Mouse (Mus musculus) adrenal gland (tissue): ENCODE data around the gene Tceanc2.
"Not testable (repeated sequence)": the region's sequence is repeated elsewhere in the genome, so short reads cannot be mapped to it uniquely, and the experiment has no call there.

Source experiments
- intact Hi-C: fragments of 180-260 bp; cut with DNase I; formaldehyde crosslinking; loops from one replicate; pipeline ENCODE4 v1.15.1; 2025

Tceanc2 gene

GRCm38 (mm10) chr4:107129373-107129772 is 49.5 kb downstream of the Tceanc2 start:
- intact Hi-C loops, result no loop called here

DNA sequence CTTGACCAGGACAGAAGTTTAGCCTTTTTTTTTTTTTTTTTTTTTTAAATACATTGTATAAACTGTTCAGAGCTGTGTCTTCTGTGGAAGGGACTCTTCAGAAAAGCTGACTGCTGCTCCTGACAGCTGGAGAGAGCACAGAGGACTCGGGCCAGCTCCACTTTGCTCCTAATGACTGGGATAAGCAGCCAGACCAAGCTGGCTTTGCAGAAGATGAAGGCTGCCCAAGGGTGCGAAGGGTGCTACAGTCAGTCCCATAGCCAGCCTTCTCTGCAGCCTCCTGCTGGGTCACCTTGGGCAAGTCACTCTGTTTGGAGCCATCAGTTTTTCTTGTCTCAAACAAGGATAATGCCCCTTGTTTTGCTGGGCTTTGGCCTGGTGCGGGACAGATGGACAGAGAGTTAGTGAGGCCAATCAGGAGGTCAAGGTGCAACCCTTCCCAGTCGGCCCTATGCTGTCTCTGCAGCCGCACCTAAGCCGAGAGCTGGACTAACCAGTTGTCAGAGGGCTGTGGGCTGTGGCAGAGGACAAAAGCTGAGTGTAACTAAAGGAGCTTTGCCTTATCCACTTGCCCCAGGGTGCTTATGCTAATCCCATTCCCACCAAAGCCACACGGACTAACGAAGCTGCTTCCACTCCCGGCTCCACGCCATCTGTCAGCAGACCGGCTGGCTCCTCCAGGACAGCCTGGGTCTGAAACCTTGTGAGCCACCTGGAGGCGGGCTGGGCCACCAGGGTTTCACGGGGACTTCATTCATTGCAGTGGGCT is 50.8 kb downstream of the Tceanc2 start:
- intact Hi-C loops, result no loop called here

DNA sequence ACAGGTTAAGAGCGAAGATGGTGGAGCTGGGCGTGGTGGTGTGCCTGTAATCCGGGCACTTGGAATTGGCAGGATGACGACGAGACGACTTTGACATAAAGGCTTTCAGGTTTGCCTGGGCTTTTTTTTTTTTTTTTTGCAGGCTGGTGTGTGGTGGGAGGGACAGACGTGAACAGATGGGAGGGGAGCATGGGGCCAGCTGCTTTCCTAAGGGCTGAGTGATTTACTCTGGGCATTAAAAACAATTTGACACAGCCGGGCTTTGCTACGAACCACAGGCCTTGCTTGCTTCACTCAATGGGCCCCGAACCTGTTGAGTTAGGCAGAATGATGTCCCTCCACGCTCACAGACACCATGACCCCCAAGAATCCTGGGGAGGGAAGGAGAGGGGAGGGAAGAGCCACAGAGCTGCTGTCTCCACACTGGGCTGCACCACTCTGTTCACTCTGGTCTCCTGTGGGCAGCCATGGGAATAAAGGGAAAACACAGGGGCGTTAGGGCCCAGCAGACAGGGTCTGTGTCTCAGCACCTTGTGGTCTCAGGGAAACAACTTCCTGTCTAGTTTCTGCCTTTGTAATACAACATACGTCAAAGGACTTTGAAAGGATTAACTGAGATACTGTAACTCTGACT is 51.9 kb downstream of the Tceanc2 start:
- intact Hi-C loops, result no loop called here

GRCm38 (mm10) chr4:107126389-107126788 is 52.5 kb downstream of the Tceanc2 start:
- intact Hi-C loops, result no loop called here

GRCm38 (mm10) chr4:107125101-107125500 is 53.8 kb downstream of the Tceanc2 start:
- intact Hi-C loops, result no loop called here

GRCm38 (mm10) chr4:107124376-107124775 is 54.5 kb downstream of the Tceanc2 start:
- intact Hi-C loops, result no loop called here

GRCm38 (mm10) chr4:107121165-107121943 is 57.6 kb downstream of the Tceanc2 start:
- intact Hi-C loops, result no loop called here

- intact Hi-C loops, result no loop called here
These were observed 58.2 kb downstream of the Tceanc2 start for GRCm38 (mm10) chr4:107120676-107121075.

GRCm38 (mm10) chr4:107119056-107119455 is 59.9 kb downstream of the Tceanc2 start:
- intact Hi-C loops, result loop anchor here (5.0 kb wide), 1 partner anchor 52 kb away; the partner anchor contains the start of genes Cyb5rl and Mrpl37

DNA sequence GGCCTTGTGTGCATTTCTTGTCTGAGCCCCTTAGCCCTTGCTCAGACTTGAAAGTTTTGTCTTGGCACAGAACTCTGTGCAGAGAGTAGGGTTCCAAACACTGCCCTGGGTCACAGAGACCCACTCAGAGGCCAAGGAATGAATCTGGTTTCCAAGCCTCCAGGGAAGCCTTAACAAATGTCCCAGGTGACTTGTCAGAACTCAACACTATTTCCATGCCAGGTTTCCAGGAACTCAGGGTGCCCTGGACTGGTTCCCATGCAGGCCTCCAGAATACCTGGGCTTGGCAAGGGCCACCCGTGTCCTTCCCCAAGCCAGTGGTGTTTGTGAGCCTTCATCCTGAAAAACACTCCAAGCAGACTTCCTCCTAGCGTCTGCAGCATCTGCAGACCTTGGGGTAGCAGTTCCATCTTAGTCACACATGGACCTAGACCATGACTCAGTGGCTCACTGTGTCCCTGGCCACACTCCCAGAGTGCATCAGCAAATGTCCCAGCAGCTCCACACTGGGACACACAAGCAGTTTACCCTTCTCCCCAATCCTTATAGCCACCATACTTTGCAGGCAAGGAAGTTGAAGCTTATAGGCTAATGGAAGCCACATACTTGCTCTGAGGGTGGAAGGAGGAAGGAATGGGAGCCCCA is 61.1 kb downstream of the Tceanc2 start:
- intact Hi-C loops, result loop anchor here (5.0 kb wide), 1 partner anchor 51 kb away; the partner anchor contains the start of genes Cyb5rl and Mrpl37

DNA sequence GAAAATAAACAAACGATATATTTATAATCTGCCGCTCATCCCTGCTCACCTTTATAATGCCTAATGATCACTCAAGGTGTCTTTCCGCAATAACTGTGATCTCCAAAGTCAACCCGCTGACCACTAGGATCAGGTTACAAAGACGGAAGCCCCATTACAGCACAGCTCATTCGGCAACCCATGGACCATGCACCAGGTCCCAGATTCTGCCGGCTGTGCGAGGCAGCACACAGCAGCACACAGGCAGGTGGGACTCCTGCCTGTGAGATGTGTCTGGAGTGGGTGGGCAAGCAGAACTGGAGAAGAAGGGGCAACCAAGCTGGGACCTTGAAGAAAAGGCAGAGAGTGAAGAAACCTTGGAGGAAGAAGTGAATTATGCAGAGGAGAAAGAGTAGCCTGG is 64.6 kb downstream of the Tceanc2 start:
- intact Hi-C loops, result no loop called here

- intact Hi-C loops, result not testable (repeated sequence)
These were observed 69.7 kb downstream of the Tceanc2 start for GRCm38 (mm10) chr4:107109181-107109580.

DNA sequence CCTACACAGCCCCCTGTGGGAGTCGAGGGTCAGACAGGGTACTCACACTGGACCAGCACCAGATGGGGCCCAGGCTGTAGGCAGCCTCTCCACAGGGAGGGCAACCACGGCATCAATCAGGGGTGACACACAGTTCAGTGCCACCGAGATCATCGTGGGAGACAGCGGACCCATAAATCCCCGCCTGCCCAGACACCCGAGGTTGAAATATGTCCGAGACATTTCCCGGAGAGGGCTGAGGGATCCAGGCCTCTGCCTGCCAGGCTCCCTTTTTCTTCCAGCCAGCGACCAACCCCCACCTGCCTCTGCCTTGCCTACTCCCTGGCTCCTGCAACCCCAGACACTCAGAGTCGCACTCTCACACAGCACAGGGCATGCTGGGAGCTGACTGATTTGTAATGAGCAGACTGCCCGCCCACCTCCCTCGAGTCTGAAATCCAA is 70.6 kb downstream of the Tceanc2 start:
- intact Hi-C loops, result no loop called here

- intact Hi-C loops, result no loop called here
These were observed 72.1 kb downstream of the Tceanc2 start for GRCm38 (mm10) chr4:107106777-107107176.

DNA sequence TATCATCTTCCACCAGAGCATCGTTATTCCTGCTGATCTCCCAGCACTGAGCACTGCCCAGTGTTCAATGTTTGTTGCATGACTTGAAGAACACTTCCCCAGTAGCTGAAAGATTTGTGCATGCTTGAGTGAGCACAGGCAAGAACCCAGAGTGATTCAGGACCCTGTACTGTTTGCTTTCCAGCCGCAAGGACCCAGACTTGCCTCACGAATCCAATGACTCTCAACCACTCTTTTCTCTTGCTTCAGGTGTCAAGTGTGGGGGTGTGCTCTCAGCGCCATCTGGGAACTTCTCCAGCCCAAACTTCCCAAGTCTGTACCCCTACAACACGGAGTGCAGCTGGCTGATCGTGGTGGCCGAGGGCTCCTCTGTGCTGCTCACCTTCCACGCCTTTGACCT is 76.7 kb downstream of the Tceanc2 start:
- intact Hi-C loops, result no loop called here

DNA sequence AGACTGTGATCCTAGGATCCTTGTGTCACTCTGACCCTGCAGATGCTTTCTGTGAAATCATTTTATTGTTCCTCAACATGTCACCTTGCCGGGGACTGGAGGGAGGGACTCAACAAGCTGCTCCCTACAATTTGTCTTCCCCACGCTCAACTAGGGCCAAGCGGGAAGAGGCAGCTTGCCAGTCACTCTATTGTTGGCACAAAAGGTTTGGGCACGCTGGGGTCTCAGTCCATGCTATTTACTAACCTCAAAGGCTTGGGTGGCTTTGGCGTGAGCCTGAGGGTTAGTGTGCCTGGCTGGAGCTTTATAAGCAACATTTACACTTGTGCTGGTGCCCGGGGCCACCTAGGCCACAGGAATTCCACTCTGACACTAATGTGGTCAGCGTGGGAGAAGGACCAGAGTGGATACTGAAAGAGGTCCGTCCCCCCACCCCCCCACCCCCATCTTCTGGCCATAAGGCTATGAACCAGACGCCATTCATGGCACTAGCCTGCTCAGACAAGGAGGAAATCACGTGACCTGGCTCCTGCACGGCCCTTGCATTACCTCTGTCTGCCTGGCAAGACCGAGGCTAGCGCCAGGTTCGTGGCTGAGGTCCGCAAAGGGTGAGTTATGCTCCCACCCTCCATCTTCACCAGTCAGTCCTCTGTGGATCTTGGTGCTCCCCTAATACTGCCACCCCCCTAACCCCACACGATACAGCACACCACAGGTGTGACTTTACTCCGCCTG is 80.0 kb downstream of the Tceanc2 start:
- intact Hi-C loops, result no loop called here

GRCm38 (mm10) chr4:107098375-107098774 is 80.5 kb downstream of the Tceanc2 start:
- intact Hi-C loops, result no loop called here

DNA sequence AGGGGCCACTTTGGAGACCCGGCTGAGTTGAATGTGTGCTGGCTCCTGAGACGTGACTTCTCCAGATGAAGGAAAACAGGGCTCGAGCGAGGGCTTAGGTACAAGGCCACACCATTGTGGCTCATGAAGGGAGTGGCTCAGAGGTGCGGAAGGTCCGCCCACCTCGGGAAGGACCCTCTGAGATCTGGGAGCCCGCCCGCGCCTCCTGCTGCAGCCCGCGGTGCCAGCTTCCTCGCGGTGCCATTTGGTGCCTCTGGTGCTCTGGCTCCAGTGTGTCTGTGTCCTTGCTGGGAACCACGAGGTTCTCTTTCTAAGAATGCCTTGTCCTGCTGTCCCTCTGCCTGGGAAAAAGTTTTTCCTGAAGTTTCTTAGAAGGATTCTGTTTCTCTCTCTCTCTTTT is 81.0 kb downstream of the Tceanc2 start:
- intact Hi-C loops, result no loop called here

DNA sequence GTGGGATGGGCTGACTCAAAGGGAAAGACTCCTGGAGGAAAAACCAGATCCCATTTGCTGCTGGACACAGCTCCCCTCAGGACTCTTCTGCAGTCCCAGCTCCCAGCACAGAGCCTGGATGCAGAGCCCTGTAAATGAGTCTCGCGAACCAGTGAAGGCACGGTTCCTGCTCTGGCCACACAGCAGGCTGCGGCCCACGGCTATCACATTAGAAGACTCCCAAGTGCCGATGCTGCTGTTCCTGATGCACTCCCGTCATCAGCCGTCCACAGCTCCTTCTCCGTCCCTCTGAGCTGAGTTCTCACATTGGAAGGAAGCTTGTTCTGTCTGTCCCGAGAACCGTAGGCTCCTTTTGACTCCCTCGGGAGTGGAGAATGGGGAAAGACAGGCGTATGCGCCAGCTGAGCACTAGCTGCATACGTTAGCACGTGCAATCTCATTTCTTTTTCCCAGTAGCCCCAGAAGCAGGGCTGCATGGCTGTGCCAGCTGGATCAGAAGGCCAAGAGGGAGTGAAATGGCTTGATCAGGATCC is 82.0 kb downstream of the Tceanc2 start, which contains the start of gene Cdcp2:
TSS of gene Cdcp2 (plus strand) at position 51 of the 533 bp plus-strand sequence.
- intact Hi-C loops, result no loop called here

DNA sequence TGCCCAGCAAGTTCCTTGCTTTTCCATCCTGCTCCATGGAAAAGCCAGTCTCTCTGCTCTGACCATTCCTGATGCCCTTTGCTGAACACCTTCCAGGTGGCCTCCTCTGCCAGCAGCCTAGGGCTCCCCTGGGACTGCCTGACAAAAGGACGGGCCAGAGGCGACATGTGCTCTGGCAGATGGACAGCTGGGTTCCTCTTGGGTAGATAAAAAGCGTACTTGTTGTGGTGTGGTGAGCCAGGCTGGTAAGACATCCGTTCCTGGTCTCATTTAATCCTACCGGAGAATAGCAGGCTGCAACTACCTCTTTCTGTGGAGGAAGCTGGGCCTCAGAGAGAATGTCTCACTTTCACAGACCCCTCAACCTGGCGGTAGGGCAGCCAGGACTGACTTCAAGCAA is 82.9 kb downstream of the Tceanc2 start:
- intact Hi-C loops, result no loop called here
